Mouse (Mus musculus) cerebellum, adult 11-12 months (tissue): Measurements from ENCODE around the gene Eva1a.

ENCODE experiments used
- DNase-seq: peaks from one replicate; pipeline ENCODE4 v3.0.0; 2022

The Eva1a gene

DNA sequence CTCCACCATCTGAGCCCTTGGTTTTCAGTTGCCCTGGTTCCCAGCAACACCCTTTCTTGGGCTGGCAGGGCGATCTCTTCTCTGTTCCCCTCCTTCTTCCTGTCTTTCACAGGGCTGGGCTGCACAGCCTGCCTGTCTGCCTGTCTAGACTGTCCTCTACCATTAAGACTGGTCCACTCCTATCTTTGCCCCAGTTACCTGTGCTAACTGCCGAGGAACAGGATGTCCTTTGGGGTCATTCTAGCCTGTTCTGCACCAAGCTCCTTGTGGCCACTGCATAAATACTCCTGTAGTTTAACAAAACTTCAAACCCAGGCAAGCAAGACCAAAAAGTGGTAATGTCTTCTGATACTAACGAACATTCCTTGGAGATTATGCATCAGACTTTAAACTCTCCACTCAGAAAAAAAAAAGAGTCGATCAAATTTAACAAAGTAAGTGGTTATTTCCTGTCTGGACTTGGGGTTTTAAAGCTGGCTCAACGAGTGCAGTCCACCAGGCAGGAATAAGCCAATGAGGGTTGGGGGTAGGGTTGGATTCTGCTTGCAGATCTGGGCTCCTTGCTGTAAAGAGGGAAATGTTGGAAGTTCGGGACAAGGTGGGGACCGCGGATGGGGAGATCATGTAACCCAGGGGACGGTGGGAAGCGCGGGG, at the start of gene Eva1a:
TSS of gene Eva1a (plus strand) at position 210 of the 654 bp plus-strand sequence.
- DNase-seq: no peak

DNA sequence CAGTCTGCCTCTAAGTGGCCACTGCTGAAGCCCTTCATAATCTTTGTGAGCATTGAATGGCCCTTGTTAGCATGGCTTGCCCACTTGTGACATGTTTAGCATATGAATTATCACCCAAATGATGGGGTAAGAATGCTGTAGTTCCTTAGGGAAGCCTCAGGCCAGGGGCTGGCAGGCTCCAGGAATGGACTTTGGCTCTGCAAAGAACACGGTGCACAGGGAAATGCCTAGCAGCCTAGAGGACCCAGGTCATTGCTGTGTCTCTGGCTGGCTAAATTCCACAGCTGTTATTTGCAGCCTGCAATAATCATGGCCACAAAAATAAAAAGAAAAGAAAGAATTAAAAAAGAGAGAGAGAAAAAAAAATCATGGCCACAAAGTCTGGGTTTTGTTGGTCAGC, 28.5 kb upstream of the Eva1a start:
- no peak for DNase-seq

DNA sequence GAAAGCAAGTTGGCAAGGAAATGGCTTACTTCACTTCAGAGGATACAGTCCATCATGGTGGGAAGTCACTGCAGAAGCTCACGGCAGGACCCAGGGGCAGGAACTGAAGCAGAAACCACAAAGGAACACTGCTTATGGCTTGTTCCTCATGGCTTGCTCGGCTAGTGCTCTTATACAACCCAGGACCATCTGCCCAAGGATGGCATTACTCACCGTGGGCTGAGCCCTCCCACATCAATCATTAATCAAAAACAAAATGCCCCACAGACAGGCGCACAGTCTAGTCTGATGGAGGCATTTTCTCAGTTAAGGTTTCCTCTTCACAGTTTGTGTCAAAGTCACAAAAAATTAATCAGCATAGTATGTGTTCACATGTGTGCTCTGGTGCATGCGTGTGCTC, 19.8 kb upstream of the Eva1a start:
- no peak for DNase-seq

DNA sequence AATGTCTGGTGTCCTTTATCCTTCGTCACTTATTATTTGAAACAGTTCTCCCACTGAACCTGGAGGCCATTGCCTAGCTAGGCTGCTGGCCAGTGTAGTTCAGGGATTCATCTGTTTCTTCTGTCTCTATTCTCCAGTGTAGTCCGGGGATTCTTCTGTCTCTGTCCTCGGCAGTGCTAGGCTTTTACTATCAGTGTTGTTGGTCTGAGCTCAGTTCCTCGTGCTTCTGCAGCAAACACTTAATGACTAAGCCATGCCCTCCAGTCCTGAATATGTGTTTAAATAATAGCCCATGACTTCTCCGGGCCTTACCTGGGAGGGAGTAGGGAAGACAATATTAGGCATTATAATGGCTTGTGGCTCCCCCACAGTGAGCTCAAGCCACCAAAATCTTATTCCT, 19.3 kb upstream of the Eva1a start:
- no peak for DNase-seq

DNA sequence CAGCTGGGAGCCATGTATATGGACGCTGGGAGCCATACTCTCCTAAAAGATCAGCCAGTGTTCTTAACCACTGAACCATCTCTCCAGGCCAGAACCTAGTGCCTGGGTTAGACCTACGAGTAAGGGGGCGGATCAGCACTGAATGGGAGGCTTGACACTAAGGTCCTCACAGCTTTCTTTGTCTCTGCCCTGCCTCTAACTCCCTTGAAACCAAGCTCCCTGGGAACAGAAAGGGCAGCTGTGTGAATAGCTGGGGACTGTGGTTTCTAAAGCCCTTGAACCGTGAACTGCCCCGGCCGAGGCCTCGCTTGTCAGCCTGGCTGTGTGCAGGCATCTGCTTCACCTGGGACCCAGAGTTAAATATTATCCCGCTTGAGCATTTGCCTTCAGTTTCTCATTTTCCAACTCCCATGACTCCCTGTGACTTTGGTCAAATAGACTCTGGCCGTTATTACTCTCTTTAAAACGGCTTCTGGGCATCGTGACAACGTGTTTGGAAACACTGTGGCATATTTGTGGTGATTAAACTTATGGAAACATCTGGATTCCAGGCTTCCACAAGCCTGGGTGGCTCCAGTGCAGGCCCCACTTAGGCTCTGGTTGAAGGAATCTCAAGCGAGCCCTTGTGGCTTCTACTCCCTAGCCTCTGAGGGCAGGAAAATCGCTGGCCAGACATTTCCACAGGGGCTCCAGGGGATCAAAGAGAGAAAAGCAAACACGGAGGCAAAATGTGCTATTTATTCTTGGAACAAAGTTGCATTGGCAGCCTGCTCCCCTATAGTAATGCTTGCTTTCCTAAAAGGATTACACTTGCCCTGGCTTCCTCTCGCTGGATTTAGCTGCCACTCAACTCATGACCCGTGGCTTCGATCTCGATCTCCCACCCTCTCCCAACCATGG, 11.0 kb upstream of the Eva1a start:
- DNase-seq: no peak

DNA sequence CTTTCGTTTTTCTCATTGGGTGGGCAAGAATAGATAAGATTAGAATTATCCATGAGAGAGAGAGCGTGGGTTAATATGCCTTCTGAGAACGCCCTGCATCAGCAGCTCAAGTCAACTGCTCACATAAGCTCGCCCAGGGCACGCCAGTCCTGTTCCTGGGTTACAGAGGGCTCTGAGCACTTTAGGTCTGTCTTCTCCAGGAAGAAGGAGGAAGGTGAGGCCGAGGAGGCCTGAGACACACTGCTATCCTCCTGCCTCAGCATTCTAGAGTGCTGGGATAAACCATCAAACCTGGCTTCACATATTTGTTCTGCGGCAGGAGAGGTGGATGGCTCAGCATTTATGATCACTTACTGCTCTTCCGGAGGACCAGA, 10.3 kb upstream of the Eva1a start:
- DNase-seq: no peak

DNA sequence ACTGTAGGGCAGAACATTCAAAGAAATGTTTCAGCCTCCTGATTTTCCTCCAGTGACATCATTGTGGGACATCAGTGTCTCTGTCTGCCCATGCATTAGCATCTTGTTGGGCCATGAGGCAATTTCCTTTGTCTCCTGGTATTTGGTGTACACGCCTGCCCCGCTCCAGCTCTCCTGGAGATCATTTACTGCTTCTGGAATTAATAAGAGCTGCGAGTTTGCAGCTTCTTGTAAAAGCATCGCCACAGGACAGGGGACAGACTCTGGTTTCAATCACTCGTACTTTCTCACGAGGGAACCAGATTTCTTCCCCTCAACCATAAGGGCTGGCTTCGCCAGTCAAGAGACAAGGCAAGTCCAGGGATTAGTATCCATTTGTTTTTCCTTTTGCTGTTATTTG, 3.6 kb upstream of the Eva1a start:
- DNase-seq: no peak

DNA sequence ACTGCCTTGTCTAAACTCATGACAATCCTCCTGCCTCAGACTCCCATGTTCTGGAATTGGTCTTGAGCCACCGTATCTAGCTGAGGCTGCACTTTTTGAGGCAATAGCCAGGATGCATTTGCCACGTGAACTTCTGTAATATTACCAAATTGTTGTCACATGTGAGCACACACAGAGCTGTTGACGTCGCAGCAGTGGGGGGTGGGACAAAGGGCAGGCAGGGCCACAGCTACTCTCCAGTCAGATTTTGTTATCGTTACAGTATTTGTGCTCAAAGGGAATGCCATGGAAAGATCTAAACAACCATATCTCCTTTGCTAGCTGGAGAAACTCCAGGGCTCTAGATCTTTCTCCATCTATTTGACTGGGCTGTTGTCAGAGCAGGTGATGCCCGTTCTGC, 1.6 kb upstream of the Eva1a start:
- DNase-seq: no peak

DNA sequence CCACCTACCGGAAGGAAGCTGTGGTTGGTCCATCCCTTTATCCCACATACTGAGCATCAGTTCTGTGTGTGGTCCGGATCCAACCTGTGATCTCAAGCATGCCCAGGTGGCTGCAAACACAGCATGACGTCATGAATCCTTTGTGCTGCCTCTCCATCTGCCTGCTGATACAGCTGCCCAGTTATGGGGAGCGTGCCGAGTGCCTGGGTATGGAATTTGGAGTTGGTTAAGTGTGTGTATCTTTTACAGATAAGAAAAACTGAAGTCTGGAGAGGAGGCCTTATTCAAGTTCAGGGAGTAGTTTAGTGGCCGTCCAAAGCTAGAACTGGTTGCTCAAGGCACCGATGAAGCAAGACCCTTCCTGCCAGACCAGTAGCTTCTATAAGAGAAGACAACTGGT, 875 bp upstream of the Eva1a start:
- no peak for DNase-seq

DNA sequence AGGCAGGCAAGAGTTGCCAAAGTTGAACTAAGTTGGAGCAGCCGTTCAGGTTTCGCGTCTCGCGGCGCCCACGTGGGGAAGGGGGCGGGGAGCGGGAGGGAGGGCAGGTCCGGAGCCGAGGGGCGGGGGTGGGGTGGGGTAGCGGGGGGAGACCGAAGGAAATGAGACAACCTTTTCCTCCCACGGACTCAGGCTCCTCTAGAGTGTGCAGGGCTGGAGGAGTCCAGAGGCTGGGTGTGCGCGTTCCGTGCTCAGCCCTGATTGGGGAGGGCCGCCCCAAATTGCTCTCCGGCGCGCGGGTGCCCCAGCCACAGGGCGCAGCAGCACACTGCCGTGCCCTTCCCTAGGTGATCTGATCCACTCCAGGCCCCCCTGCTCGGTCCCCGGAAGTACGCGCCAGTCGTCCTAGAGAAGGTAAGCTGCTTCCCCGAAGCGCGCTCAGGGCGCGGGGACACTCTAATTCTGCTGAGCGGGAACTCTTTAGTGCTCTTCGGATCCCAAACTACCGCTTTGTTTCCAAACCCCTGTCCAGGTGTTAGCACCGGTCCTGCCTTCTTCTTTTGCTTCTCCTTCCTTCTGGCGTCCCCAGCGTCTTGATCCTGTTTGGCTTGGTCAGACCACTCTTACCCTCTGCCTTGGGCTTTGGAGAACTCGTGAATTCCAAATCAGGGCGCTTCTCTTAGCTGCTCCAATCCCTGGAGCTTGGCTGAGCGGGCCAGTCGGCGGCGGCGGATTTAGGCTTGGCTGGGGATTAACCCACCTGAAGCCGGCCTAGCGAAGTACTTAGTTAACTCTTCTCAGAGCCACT, 849 bp downstream of the Eva1a start:
- no peak for DNase-seq

DNA sequence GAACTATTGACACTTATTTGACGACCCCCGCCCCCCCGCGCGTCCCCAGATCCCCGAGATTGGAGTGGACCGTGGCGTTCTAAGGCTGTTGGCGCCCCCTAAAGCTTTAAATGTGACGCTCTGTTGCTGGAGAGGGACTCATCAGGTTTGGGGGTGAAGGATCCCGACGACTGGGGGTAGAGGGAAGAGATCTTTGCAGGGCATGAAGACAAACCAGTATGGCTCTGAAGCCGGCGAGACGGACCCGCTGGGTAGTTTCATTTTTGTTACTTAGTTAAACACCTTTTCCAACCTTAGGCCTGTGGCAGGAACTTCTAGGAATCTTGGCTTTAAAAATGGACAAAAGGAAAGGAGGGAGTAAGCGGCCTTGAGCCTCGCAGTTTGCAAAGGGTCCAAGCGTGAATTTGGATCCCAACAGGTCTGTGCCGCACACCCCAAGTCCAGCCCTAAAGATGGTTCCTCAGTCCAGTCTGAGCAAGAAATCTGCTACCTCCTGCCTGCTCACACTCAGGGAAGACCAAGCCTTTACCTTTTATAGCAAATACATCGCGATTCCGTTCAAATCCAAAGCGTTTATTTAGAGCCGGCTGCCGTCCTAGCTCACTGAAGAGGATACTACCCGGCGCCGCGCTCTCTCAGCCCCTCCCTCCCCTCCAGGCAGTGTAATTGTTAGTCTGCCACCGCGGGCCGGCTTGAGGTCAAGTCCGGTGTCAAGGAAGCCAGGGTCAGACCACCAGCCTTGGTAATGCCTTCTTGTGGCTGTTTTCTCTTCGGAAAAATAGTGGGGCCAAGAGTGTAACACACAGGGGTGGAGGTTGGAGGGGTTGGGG, 1.7 kb downstream of the Eva1a start:
- DNase-seq: no peak

DNA sequence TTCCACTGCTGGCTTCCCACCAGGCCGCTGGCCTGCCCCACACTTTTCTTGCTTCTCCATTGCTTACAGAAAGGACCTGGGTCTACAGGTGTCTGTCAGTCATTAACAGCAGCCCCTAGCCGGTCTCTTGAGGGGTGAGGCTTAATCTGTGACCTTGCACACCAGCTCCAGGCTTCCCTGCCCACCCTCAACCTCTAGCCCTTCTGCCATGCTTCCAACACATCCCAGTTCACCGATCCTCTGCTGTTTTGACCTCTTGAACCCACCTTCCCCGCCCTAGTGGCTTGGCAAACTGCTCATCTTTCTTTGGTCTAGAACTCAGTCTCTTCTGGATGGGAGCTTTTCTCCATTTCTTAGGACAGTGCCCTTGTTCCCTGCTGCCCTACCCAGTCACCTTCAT, 2.8 kb downstream of the Eva1a start:
- no peak for DNase-seq

DNA sequence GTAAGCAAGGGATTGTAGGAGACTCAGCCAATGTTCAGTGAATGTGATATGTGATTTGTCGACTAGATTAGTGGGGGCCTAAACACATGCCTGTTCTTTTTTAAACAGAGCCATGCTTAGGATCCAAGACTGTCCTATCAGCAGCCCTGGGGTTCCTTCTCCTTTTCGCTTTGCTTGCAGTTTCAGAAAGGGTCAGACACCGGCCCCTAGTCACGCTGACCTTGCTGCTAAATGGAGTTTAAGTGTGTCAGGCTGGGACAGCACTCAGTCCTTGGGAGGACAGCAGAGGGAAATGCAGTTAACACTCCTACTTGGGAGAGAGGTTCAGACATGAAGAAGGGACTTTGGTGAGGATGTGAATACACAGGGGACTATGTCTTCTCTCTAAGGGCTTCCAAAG, 3.7 kb downstream of the Eva1a start:
- no peak for DNase-seq

DNA sequence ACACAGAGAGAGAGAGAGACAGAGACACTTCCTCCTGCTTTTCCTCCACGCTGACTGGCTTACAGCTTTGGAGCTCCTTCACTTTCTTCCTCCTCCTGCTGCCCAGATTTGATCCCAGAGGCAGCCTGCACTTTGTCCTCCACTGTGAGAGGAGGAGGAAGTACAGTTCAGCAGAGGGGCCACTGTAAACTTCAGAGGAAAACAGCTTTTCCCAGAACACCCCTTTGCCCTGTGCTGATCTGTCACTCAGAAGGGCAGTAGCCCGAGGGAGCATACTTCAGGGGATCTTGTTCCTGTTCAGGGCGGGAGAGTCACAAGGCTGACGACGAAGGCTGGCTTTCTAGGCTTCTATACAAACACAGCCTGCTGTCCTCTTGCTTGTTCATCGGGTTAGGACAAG, 7.1 kb downstream of the Eva1a start:
- DNase-seq: no peak

DNA sequence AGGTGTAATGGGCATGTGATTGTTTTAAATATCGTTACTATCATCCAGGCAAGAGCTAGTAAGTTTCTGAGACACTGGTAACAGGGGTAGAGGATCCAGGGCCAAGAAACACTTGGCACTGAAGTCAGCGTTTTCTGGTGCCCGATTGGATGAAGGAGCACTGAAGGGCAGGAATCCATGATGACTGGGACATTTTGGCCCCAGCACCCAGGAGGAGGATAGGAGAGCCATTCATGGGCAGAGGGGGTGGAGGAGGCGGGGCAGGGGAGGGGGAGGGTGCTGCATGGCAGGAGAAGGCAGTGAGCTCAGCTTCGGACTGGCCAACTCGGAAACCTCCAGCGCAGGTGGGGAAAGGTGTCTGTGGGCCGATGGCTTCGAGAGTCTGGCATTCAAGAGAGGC, 9.4 kb downstream of the Eva1a start:
- no peak for DNase-seq

DNA sequence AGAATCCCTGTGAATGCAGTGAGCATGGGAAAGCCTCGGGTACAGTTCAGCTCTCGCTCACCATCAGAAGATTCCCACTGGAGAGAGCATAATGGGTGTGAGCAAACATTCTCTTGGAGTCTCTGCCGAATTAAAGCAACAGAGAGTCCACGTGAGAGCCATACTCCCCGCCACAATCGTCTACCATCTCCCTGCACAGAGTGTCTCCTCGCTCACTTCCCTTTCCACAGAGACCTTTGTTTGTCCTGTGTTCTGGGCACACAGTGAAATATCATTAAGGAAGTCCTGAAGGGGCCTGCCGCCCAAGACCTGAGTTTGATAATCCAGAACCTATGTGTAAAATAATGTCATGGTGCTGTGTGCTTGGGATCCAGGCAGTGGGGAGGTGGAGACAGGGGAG, 10.7 kb downstream of the Eva1a start:
- DNase-seq: no peak

DNA sequence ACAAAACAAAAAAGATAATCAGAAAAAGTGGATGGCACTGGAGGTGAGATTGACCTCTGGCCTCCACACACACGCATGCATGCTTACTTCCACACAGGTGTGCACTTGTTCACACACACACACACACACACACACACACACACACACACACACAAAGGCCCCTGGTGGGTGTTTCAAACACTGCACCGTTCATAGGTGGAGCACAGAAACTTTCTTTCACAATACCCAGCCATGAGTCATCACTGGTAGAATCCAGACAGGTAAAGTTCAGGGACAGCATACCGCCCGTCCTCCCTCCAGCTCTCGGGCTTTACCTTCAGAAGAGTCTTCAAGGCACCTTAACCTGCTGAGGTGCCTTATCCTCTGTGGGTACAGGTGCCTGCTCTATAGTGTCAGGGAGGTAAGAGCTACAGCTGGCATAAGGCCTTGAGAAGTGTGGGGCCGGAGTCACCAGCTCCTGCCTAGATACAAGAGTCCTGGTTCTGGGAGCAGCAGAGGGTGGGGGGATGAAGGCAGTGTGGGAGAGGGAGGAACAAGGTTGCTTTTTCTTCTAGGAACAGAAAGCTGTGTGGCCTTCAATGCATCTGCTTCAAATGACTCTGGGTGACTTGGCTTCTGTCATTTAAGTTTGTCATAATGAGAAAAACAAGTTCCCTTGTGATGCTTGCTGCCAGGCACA, 11.3 kb downstream of the Eva1a start:
- DNase-seq: no peak

DNA sequence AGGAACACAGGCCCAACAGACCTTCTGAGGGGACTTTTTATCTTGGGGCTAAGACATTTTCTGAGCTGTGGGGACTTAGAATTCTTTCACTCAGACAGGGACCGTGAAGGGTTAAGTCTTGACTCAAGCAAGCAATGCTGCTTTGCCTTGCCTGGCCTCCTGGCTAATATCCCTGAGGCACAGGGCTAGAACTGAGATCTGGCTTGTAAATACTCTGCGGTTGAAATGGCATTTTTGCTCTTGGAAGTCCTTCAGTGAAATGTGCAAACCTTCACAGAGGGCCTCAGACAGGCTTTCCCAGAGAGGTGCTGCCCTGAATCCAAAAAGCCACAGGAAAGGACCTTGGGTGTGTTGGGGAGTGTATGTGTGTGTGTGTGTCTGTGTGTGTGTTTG, 11.9 kb downstream of the Eva1a start:
- DNase-seq: no peak

DNA sequence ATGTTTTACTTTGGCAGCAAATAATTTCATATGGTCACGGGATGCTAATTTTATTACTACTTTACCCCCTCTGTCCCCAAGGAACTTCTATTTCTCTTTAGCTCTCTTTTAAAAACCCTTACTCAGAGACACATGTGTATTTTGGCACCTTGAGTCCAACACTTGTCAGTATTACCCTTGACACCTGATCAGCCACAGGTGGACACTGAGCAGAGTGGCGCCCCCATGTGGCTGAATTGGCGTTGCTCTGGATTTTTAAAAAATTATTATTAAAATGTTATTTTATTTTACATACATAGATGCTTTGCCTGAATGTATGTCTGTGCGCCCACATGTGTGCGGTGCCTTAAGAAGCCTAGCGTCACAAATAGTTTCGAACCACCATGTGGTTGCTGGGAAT, 14.0 kb downstream of the Eva1a start:
- DNase-seq: no peak

DNA sequence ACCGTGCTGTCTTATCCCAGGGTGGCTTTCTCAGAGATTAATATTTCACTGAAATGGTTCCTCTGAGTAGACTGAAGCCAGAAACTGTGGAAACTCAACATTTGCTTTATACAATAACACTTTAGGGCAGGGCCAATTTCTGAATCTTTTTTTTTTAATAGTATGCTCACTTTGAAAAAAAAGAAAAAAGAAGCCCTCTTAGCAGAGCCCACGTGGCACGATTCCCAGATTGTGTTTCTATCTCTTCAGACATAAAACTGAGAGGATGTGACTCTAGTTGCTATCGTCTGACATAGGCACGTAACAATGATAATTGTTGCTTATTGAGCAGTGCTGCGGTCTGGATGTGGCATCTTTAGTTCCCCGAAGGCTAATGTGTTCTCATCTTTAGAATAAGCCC, 19.1 kb downstream of the Eva1a start:
- DNase-seq: no peak

DNA sequence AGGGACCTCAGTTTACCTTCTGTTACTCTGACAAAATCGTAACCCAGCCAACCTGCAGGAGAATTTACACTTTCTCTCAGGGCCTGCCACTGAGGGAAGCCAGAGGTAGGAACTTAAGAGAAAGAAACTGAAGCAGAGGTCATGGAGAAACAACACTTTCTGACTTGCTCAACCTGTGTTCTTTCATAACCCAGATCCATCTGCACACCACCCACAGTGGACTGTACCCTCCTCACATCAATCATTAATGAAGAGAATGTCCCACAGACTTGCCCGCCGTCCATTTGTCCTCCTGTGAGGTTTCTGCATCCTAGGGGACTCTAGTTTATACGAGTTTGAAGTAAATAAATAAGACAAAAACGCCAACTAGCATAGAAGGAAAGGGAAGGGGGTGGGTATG, 24.4 kb downstream of the Eva1a start:
- no peak for DNase-seq

DNA sequence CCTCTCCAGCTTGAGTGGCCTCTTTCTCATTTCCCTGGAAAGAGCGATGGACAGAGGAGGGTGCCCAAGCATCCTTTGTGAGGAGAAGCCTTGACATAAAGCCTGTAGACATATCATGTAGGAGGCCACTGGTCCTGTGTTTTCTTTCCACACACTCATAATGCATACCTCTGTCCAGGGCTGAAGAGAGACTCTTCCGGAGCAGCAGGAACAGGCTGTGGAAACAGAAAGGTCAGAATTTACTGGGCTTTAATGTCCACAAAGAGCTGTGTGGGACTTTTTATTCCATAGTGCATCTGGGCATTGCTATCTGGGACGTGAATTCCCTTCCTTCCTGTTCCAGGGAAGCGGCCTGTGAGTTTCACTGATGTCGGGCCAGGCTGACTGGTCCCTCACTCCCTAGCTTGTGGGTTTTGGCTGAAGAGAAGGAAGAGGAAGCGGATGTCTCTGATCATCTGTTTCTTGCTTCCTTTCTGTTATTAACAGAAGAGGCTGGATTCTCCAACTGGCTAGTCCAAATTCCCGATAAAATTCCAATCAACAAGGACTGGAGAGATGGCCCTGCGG, 25.8 kb downstream of the Eva1a start:
- DNase-seq: no peak
